Mouse (Mus musculus): ENCODE measurements at regions not wholly inside any gene's neighbourhood (a gene's known extent, or its start where the extent isn't known, plus 50 kb on each side); places are given as distances from the start of the nearest gene placed in this dataset.

DNA sequence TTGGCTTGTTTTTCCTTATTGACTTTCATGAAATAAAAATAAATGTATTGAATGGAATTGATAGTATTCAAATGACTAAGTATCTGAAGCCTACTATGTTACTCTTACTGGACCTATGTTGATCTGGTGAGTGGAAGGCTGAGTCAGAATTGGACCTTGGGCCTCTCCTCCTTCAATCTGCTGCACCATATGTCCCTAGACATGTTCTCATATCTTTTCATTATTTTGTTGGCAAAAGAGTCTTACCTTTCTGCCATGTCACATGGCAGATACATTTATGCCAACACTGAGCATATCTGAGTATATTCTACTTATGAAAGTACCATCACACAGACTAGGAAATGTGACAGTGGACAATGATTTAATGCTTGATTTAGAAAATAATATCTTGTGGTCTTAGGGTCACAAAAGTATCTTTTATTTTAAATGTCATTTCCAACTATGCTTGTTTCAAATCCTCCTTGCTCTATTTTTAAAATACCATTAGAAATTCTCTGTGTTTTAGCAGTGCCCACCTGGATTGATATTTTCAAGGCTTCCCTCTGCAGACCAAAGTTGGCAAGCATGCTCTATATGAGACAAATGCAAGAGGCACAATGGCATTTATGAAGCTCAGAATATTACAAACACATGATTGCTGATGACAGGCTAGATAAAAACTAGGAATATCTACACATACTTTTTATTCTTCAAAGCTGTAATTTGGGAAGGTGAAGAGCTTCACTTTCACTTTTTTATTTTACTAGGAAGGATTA, 825.7 kb downstream of the Rfpl4b start:
- Histone ChIP-seq H3K9me3 (replicated peaks) (no peaks in the 10 kb centered on the region), H3K27me3 (ENCODE audit: insufficient read depth, low read length) (no peaks in the 10 kb centered on the region), H3K36me3 (replicated peaks) (no peaks in the 10 kb centered on the region), H3K4me3 (ENCODE audit: low read depth, low read length) (no peak overlapping the region), H3K4me1 (ENCODE audit: insufficient read depth, low read depth, low read length) (no peaks in the 10 kb centered on the region)
- TF ChIP-seq POLR2AphosphoS5 (IDR thresholded peaks at IDR 0.05; ENCODE audit: insufficient replicate concordance, low read depth, low read length) (no peak), GATA2 (IDR thresholded peaks at IDR 0.05; ENCODE audit: borderline replicate concordance, low read depth, low read length) (no peak), TAL1 (conservative IDR thresholded peaks at IDR 0.05; ENCODE audit: low read depth, low read length) (no peak), CTCF (IDR thresholded peaks at IDR 0.05; ENCODE audit: low read depth, low read length) (no peak), GATA1 (IDR thresholded peaks at IDR 0.05; ENCODE audit: borderline replicate concordance, low read length) (no peak)
- no peak for ATAC-seq (ENCODE audit: extremely low read depth, insufficient number of reproducible peaks, low FRiP score, poor library complexity, severe bottlenecking)
- no peak for DNase-seq (ENCODE audit: low spot score)

DNA sequence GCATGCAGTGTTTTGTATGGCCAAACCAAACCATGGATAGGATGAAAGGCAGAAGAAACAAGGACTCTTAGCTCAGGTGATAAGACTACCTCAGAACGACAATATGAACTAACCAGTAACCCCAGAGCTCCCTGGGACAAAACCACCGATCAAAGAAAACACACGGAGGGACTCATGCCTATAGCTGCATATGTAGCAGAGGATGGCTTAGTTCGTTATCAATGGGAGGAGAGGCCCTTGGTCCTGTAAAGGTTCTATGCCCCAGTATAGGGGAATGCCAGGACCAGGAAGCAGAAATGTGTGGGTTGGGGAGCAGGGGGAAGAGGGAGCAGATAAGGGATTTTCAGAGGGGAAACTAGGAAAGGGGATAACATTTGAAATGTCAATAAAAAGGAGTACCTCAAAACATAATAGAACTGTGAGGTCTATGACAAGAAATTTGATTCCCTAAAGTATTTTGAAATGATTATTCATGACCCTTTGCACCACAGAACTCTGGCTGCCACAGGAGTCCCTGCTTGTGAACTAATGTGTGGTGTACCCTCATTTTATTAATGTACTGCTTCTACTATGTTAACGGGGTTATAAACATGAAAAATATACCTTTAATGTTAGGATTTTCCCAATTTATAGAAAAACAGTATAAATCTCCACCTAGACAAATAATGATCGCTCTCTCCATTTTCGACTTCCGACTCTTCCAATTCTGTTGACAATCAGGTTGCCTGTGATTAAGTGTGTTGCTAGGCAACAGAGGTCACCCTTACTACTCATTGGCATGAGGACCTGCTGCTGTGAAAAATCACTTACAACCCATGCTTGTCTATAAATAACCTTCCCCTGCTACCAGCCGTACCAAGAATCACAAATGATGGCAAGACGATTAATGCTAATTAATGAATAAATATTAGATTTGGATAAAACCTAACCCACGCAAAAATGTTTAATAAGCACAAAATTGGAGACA, 833.0 kb downstream of the Rfpl4b start:
- H3K36me3 ChIP-seq (replicated peaks) = no peaks in the 10 kb centered on the region
- ATAC-seq (ENCODE audit: extremely low read depth, insufficient number of reproducible peaks, low FRiP score, poor library complexity, severe bottlenecking) (no peak), DNase-seq (ENCODE audit: low spot score) (no peak)
- no peak overlapping the region for H3K4me3 ChIP-seq (ENCODE audit: low read depth, low read length)
- no peaks in the 10 kb centered on the region for H3K27me3 ChIP-seq (ENCODE audit: insufficient read depth, low read length)
- TF ChIP-seq GATA1 (IDR thresholded peaks at IDR 0.05; ENCODE audit: borderline replicate concordance, low read length) (no peak), TAL1 (conservative IDR thresholded peaks at IDR 0.05; ENCODE audit: low read depth, low read length) (no peak), CTCF (IDR thresholded peaks at IDR 0.05; ENCODE audit: low read depth, low read length) (no peak), GATA2 (IDR thresholded peaks at IDR 0.05; ENCODE audit: borderline replicate concordance, low read depth, low read length) (no peak), POLR2AphosphoS5 (IDR thresholded peaks at IDR 0.05; ENCODE audit: insufficient replicate concordance, low read depth, low read length) (no peak)
- no peaks in the 10 kb centered on the region for H3K4me1 ChIP-seq (ENCODE audit: insufficient read depth, low read depth, low read length)
- 0 out of 2 replicates have a peak, but pooled peaks cover 2% of the 10 kb centered on the region for H3K9me3 ChIP-seq (replicated peaks)

DNA sequence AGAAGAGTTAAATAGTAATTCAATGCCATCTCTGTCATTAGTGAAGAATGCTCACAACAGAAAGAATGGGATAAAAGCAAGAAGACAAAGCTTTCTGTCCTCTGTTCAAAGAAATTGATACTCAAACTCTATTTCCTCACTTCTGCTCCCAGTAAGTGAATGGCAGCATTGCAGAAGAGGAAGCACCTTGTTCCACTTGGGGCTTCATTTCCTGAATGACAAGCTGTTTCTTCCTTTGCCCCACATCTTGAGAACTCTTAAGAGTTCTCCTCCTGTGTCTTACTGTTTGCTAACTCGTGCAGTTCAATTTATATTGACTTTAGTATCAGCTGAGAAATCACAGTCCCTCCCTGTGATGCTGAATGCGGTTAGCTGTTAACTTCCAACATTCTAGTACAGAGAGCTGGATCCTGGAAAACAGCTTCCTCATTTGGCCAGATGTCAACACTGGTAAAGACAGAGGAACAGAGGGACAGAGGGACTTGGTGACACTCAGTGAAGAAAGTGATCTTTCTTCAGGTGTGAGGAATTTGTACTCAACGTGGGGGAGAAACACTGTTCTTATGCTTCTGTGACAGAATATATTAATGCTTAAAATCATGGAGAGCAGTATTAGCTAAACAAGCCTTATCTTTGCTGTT, 840.3 kb upstream of the Marcks start:
- Histone ChIP-seq H3K9me3 (replicated peaks) (no peaks in the 10 kb centered on the region), H3K27me3 (ENCODE audit: insufficient read depth, low read length) (no peaks in the 10 kb centered on the region), H3K4me3 (ENCODE audit: low read depth, low read length) (no peak overlapping the region), H3K36me3 (replicated peaks) (no peaks in the 10 kb centered on the region), H3K4me1 (ENCODE audit: insufficient read depth, low read depth, low read length) (no peaks in the 10 kb centered on the region)
- no peak for TF ChIP-seq TAL1 (conservative IDR thresholded peaks at IDR 0.05; ENCODE audit: low read depth, low read length)
- no peak for TF ChIP-seq CTCF (IDR thresholded peaks at IDR 0.05; ENCODE audit: low read depth, low read length)
- no peak for TF ChIP-seq GATA2 (IDR thresholded peaks at IDR 0.05; ENCODE audit: borderline replicate concordance, low read depth, low read length)
- no peak for TF ChIP-seq GATA1 (IDR thresholded peaks at IDR 0.05; ENCODE audit: borderline replicate concordance, low read length)
- TF ChIP-seq POLR2AphosphoS5 (IDR thresholded peaks at IDR 0.05; ENCODE audit: insufficient replicate concordance, low read depth, low read length) = no peak
- no peak for ATAC-seq (ENCODE audit: extremely low read depth, insufficient number of reproducible peaks, low FRiP score, poor library complexity, severe bottlenecking)
- DNase-seq (ENCODE audit: low spot score) = no peak

DNA sequence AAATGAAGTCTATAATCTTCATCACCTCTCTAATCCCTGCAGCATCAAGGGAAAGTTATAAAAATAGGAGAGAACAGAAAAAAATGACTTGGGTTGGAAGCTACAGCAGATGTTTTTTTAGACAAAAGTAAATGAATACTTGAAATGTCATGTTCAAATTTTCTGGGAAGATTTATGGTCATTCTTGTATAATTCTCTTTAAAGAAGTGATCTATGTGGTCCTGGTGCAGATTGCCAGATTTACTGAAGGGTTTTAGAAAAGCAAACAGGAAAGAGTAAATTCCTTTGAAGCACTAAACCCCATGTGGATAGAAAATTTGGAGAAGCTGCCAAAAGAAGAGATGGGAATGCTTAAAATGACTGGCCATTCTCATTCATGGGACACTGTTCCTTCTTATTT, 821.3 kb upstream of the Marcks start:
- Histone ChIP-seq H3K27me3 (ENCODE audit: insufficient read depth, low read length) (no peaks in the 10 kb centered on the region), H3K36me3 (replicated peaks) (no peaks in the 10 kb centered on the region), H3K9me3 (replicated peaks) (no peaks in the 10 kb centered on the region), H3K4me3 (ENCODE audit: low read depth, low read length) (no peak overlapping the region), H3K4me1 (ENCODE audit: insufficient read depth, low read depth, low read length) (no peaks in the 10 kb centered on the region)
- TF ChIP-seq CTCF (IDR thresholded peaks at IDR 0.05; ENCODE audit: low read depth, low read length) (no peak), GATA1 (IDR thresholded peaks at IDR 0.05; ENCODE audit: borderline replicate concordance, low read length) (no peak), TAL1 (conservative IDR thresholded peaks at IDR 0.05; ENCODE audit: low read depth, low read length) (no peak), GATA2 (IDR thresholded peaks at IDR 0.05; ENCODE audit: borderline replicate concordance, low read depth, low read length) (no peak), POLR2AphosphoS5 (IDR thresholded peaks at IDR 0.05; ENCODE audit: insufficient replicate concordance, low read depth, low read length) (no peak)
- no peak for DNase-seq (ENCODE audit: low spot score)
- ATAC-seq (ENCODE audit: extremely low read depth, insufficient number of reproducible peaks, low FRiP score, poor library complexity, severe bottlenecking) = no peak

DNA sequence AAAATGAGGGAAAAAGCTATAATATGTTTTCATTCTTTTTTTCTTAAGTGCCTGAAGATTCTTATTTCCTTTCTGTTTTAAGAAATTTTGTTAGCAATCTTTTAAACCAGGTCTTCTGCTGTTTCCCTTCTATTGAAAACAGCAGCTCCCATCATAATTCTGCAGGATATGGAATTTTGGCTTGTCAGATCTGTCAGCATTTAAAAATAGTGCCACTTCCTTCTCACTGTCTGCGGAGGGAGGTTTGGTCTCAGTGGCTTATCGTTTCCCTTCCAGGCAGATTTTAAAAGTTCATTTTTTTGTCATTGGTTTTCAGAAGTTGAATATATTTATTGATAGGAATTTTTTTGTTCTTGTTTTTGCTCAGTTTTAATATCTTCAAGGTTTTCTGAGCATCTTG, 776.1 kb upstream of the Marcks start:
- H3K4me1 ChIP-seq (ENCODE audit: insufficient read depth, low read depth, low read length) = no peaks in the 10 kb centered on the region
- H3K9me3 ChIP-seq (replicated peaks) = no peaks in the 10 kb centered on the region
- DNase-seq (ENCODE audit: low spot score) = no peak
- H3K4me3 ChIP-seq (ENCODE audit: low read depth, low read length) = no peak overlapping the region
- TF ChIP-seq POLR2AphosphoS5 (IDR thresholded peaks at IDR 0.05; ENCODE audit: insufficient replicate concordance, low read depth, low read length) (no peak), TAL1 (conservative IDR thresholded peaks at IDR 0.05; ENCODE audit: low read depth, low read length) (no peak), GATA2 (IDR thresholded peaks at IDR 0.05; ENCODE audit: borderline replicate concordance, low read depth, low read length) (no peak), CTCF (IDR thresholded peaks at IDR 0.05; ENCODE audit: low read depth, low read length) (no peak), GATA1 (IDR thresholded peaks at IDR 0.05; ENCODE audit: borderline replicate concordance, low read length) (no peak)
- H3K27me3 ChIP-seq (ENCODE audit: insufficient read depth, low read length) = no peaks in the 10 kb centered on the region
- ATAC-seq (ENCODE audit: extremely low read depth, insufficient number of reproducible peaks, low FRiP score, poor library complexity, severe bottlenecking) = no peak
- no peaks in the 10 kb centered on the region for H3K36me3 ChIP-seq (replicated peaks)

Measured in G1E (cell line).